Mouse (Mus musculus): ENCODE measurements at regions not wholly inside any gene's neighbourhood (a gene's known extent, or its start where the extent isn't known, plus 50 kb on each side); places are given as distances from the start of the nearest gene placed in this dataset.

- no peak for TF ChIP-seq POLR2A (IDR thresholded peaks at IDR 0.05; ENCODE audit: borderline replicate concordance, insufficient read depth, low read length)
- TF ChIP-seq CTCF (IDR thresholded peaks at IDR 0.05; ENCODE audit: borderline replicate concordance, insufficient read depth, low read depth, low read length): no peak
Observed at GRCm38 (mm10) chr4:94147964-94148533, 408.3 kb upstream of the Gm10306 start.
